Mouse (Mus musculus): ENCODE data around the gene Slc30a2.
"Not testable (repeated sequence)": the region's sequence is repeated elsewhere in the genome, so short reads cannot be mapped to it uniquely, and the experiment has no call there.

Gene Slc30a2

DNA sequence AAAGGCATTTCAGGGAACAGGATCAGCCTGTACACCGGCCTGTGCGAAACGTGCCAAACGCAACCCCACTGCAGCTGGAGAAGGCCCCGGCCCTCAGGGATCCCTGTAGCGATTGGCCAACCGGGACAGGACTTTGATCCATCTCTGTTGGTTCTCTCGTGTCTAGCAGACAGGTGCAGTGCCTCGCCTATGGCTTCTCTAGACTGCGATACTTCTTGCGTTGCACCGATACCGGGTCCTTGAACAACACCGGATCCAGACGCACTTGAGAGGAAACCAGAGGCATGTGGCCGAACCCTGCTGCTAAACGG is 14.4 kb downstream of the Slc30a2 start:
- no peak for DNase-seq (ENCODE audit: low read depth, low spot score)

DNA sequence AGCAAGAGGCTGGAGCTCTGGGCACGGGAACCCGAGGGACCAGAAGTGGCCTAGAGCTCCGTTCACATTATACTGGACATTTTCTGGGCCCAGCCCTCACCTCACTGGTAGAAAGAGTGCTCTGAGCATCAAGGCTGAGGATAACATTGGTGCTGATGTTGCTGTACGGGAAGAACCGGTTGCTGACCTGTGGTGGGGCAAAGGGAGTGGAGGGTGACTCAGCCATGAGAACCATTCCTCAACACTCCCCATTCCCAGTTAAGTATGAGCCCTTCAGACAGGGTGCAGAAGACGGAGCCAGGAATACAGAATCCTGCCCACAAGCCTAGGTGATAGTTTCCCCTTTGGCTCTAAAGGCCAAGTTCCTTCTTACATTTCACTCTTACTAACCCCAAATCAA is 16.7 kb downstream of the Slc30a2 start:
- DNase-seq (ENCODE audit: low read depth, low spot score) = no peak

DNA sequence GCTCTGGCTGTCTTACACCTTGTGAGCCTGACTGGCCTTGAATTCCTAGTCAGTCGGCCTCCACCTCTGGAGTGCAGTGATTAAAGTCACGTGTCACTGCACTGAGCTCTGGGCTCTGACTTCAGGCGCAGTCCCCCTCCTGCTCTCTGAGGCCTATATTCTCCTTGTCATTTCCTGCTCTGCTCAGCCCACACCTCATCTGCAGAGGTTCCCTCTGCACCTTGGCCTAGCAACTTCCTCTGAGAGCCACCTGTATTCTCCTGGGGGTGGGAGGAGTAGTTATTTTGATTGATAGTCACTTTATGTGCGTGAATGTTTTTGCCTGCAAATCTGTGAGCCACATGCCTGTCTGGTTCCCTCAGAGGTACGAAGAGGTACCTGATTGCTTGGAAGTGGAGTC is 18.2 kb downstream of the Slc30a2 start:
- DNase-seq (ENCODE audit: low read depth, low spot score) = peak; percentile 75

DNA sequence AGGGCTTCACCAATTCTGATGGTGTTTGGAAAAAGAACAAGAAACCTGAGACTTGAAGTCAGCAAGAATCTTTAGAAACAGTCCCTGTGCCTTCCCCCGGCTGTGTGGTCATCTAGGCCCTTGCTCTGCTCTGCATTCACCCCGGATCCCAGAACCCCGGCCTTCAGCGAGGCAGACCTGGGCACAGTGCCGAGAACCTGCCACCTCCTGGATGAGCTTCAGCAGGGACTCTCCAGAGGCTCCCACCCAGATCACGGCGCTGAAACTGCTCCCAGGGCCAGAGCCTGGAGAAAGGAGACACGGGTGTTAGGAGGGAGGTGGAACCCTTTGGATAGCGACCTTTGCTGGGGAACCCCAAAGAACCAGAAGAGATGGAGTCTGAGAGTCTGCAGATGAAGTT is 19.1 kb downstream of the Slc30a2 start:
- DNase-seq (ENCODE audit: low read depth, low spot score) = no peak

DNA sequence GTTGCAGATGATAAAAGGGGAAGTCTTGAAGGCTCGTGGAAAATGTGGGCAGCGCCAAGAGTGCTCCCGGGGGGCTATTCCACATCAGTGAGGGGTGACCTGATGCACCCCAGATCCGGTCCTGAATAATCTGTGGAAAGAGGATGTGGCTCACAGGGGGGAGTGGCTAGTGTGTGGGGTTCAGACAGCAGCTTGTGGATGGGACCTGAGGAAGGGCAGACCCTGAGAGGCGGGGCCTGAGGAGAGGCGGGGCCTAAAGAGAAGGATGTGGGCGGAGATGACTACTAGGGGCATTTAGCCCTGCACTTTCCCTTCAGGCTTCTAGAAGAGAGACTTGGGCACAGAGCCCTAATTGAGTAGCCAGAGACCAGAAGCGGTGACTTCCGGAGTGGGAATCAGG is 19.6 kb downstream of the Slc30a2 start:
- peak; percentile 84 for DNase-seq (ENCODE audit: low read depth, low spot score)

DNA sequence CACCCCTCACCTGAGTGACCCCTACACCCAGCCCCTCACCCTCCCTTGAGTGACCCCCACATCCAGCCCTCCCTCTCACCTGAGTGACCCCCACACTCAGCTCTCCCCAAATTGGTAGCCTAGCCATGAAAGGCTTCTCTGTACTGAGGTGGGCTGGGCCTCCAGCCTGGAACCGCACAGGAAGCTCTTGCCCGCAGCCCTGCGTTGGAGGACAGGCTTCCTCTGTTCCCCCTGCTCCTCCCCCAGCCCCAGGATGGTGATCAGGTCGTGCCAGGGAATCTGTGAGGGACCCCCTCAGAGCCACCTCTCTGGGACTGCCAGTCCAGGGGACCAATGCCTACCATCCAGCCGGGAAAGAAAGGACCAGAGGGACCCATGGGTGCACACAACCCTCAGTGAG is 22.3 kb downstream of the Slc30a2 start:
- DNase-seq (ENCODE audit: low read depth, low spot score) = peak; percentile 54

DNA sequence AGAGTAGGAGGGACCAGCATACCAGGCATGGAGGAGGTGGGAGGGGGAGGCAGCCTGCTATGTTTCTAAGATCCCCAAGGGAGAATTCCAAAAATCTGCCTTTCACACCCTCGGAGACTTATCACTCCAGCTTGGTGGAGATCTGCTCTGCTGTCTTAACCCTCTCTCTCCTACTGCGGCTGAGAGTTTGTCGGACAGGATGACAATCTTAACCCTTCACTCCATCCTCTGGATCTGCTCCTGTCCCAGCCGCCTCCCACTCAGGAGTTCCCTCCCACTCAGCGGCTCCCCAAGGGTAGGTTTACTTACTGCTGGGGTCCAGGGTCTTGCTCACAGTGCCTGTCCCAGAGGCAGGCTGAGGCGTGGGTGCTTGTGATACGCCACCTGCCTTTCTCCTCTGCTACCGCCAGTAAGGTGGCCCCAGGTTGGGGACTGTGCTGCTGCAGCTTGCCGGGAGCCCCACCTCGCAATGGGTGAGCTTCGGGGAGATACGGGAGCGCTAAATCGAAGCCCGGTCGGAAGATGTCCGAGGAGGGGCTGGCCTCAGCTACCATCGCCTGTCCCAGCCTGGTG is 27.8 kb downstream of the Slc30a2 start:
- DNase-seq (ENCODE audit: low read depth, low spot score) = peak; percentile 44

DNA sequence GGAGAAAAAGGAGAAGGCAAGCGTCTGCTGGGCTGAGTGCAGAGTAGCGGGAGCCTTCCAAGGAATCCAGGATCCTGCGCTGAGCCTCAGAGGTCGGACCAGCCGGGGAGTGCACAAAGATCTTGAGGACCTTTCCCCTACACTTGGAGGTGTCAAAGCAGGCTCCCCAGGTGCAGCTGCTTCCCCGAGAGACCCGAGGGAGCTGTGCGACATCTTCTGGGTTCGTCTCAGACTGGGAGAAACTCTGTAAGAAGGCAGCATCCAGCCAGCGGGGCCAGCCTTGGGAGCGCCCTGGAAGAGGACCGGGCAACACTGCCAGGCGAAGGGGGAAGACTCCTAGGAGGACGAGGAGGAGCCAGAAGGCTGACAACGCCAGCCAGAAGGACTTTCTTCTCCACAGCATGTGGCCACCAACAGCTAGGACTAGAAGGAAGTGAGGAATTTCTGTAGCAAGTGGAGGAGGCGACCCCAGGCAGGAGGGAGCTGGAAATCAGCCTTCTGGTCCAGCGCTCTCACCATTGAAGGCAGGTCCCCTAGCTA is 28.4 kb downstream of the Slc30a2 start:
- peak; percentile 20 for DNase-seq (ENCODE audit: low read depth, low spot score)

DNA sequence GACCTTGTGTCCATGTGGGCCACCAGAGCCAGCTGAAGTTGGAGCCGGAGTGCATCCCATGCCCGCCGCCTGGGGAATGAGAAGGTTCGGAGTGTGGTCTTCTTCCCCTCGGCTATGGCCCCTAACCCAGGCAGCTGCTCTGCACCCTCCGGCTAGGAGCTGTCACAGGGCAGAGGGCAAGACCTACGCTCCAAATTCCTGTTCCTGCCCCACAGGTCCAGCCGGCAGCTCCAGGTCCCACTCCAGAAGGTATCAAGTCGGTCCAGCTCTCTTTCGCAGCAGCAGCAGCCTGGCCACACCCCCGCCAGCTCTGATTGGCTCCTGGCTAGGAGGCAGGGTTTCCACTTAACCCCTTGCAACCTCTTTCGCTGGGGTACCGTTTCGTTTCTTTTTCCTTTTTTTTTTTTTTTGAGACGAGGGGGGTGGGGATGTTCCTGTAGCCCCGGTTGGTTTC is 29.3 kb downstream of the Slc30a2 start:
- peak; percentile 81 for DNase-seq (ENCODE audit: low read depth, low spot score)

DNA sequence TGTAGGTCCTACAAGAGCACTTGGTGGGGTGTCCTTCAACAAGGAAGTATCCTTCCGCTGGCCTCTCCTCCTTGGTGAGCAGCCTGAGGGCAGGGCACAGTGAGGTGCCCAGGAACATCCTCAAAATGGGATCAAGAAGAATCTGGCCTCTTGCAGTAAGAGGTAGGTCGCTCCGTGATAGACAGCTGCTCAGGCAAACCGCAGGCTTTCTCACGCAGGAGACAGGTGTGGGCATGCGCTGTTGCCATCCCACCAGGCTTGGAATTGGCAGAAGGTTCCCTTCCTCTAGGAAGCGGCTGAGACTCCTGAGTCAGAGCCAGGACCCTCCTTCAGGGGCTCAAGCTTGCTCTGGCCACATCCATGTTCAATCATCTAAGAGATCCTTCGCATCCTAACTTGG is 30.3 kb downstream of the Slc30a2 start:
- no peak for DNase-seq (ENCODE audit: low read depth, low spot score)

DNA sequence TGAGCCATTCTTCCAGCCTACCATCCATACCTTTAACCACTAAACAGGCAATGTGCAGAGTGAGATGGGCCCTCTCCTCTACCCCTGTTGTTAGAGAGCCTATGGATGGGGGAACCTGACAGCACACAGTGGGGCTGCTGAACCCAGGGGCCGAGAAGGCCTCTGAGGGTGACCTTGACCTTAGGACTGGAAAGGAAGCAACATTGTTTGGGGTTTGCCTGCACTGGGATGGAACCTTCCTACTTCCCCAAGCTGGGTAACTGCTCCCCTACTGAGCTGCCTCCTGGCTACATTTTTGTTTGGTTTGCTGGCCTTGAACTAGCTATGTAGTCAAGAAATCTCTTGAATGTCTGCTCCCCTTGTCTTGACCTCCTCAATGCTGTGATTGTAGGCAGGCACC is 31.3 kb downstream of the Slc30a2 start:
- no peak for DNase-seq (ENCODE audit: low read depth, low spot score)

DNA sequence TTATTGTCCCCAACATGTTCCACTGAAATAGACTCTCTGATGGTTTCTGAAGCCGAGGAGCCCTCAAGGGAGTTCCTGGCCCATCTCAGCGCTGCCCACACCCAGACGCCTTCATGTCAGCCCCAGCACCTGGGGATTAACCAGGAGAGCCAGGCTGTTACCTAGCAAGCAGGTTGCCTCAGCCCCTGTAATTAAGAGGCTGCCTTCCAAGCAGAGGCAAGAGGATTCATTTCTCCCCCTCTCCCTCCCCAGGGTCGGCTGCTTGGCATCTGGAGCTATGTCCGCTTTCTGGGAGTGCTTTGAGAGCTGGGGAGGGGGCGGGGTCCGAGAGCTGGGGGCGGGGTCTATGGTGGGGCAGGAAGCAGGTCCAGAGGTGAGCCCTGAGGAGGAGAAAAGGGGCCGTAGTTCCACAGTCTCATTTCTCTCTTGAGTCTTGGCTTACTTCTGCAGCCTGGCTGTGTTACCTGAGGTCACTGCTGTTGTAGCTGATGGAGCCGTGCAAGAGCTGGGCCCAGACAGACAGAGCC is 35.2 kb downstream of the Slc30a2 start:
- DNase-seq (ENCODE audit: low read depth, low spot score) = no peak

DNA sequence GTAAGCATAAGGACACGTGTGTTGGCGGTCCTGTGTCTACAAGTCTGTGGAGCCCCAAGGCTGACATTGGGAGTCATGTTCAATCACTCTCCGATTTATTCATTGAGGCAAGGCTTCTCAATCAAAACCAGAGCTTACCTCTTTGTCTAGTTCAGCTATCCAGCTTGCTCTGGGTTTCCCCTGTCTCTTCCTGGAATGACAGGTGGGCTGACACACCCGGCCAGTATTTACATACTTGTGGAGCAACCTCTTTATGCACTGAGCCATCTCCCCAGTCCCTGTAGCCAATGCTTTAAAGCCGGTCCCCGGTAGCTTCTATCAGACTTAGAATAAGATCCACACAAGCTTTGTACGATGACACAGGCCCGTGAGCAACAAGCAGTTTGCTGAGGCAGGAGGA is 36.5 kb downstream of the Slc30a2 start:
- DNase-seq (ENCODE audit: low read depth, low spot score) = no peak

DNA sequence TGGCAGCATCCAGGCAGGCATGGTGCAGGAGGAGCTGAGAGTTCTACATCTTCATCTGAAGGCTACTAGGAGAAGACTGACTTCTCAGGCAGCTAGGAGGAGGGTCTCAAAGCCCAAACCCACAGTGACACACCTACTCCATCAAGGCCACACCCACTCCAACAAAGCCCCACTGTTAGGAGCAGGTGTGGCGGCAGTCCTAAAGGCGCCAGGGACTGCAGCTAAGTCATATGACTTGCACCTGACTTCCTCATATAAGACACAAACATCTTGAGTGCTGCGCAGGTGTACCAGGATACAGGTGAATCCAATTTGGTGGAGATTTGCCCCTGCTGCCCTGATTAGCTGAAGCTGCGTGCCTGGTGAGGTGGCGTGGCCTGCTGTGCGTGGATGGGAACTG is 40.8 kb downstream of the Slc30a2 start, which contains the start of gene Extl1:
Gene Extl1, minus strand, starts transcription at position 101 of the 400 bp plus-strand sequence.
- DNase-seq (ENCODE audit: low read depth, low spot score) = not testable (repeated sequence)

DNA sequence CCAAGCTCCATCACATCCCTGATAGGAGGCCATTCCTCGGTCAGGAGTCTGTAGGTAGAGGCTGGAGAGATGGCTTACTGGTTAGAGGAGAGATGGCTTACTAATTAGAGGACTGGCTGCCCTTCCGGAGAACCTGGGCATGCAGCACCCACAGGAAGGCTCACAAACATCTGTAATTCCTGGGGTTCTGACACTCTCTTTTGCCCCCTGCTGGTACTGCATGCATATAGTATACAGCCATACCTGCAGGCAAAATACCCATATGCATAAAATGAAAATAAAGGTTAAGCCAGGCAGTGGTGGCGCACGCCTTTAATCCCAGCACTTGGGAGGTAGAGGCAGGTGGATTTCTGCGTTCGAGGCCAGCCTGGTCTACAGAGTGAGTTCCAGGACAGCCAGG is 44.3 kb downstream of the Slc30a2 start:
- DNase-seq (ENCODE audit: low read depth, low spot score) = peak; percentile 66

DNA sequence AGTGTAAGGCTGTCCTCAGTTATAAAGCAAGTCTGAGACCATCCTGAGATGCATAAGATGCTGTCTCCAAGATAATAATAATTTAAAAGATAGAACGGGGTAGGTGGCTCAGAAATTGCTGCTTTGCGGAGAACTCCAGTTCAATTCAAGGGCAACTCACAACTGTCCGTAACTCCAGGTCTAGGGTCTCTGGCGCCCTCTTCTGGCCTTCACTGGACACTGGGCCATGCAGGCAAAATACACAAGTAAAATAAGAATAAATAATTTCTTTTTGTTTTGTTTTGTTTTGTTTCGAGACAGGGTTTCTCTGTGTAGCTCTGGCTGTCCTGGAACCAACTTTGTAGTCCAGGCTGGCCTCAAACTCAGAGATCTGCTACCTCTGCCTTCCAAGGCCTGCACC is 45.4 kb downstream of the Slc30a2 start:
- DNase-seq (ENCODE audit: low read depth, low spot score) = peak; percentile 87

DNA sequence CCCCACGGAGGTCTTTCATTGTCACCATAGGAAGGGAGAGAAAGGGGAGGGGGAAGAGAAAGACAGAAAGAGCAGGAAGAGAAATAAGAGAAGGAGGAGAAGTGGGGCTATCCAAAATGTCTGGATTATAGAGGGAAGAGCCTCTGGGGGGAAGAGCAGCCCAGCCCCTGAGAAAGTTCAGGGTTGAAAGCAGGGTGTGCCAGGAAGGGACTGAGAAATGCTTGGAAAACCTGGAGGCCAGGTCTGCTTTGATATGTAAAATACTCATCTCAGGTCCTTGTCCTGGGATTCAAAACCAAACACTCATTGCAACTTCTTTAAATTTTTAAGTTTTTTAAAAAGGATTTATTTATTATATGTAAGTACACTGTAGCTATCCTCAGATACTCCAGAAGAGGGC is 48.7 kb downstream of the Slc30a2 start:
- no peak for DNase-seq (ENCODE audit: low read depth, low spot score)

DNA sequence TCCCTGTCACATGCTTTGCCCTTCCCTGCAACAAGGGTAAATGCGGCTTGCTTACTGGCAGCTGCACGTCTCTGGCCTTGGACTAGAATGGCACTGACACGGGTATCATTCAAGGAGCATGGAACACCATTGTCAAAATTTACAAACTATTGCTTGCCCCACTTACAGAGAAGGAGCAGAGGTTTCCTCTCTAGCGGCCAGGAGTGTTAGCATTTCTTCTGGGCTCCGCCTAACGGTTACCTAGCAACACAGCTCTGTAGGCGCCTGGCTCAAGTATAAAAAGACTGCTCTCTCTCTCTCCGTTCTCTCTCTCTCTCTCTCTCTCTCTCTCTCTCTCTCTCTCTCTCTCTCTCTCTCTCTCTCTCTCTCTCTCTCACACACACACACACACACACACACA is 49.6 kb downstream of the Slc30a2 start:
- DNase-seq (ENCODE audit: low read depth, low spot score) = peak; percentile 63

DNA sequence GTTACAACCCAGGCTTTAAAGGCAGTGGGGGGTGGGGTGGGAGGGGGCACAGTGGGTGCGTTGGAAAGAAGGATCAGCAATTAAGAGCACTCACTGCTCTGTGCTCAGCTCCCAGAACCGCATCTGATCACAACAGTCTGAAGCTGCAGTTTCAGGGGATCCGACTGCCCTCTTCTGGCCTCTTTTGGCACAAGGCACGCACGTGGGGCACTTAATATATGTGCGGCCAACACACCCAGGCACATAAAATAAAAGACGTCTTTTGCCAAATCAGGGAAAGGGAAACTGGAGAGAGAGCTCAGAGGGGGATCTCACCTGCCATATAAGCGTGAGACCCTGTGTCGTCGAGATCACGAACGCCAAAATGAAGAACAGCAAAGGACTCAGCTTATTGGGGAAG is 50.0 kb downstream of the Slc30a2 start:
- DNase-seq (ENCODE audit: low read depth, low spot score) = peak; percentile 38

DNA sequence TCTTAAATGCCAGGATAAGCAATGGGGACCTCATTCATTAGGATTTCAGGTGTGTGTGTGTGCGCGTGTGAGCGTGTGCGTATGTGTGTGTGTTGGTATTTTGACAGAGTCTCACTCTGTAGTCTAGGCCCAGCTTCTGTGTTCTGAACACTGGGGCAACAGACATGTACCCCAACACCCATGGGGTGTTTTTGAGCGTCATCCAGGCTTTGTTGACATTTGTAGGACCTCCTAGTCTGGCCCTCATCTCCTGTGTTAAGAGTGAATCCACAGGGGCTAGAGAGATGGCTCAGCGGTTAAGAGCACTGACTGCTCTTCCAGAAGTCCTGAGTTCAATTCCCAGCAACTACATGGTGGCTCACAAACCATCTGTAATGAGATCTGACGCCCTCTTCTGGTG is 52.2 kb downstream of the Slc30a2 start:
- no peak for DNase-seq (ENCODE audit: low read depth, low spot score)

DNA sequence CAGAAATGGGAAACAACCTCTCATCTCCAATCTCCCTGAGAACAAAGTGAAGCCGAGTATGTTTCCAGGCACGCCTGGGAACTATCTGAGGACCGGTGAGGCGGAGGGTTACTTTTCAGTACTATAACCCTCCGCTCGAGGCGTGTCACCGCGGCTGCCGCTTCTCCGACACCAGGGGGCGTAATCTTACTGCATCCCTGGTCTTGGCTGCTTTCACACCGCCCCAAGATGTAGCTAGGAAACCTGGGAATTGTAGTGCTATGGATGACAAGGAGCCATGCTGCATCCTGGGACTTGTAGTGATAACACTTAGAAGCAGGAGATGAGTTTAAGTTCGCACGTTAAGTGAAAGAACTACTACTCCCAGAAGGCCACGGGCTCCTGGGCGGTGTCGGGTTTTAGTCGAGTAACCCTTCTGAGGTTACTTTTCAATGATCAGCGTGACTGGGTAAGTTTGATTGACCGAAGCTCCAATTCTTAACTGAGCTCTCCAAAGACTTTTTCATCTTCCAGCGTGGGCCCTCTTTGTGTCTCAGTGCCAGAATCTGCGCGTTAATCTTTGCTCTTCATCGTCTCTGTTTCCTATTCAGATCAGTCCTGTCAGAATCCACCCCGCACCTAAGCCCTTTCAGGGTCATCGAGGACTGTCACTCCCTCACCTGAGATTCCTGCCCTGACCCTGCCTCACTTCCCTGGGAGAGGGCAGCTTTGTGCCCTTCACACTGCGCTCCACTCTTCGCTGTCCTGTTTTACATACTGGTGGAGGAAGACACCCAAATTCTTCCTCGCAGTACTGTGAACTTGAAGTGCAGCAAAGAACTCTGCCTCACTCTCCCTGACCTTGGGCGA is 53.2 kb downstream of the Slc30a2 start, which contains the start of gene Pafah2:
Gene Pafah2, plus strand, starts transcription at position 344 of the 849 bp plus-strand sequence.
- DNase-seq (ENCODE audit: low read depth, low spot score) = peak; percentile 97

DNA sequence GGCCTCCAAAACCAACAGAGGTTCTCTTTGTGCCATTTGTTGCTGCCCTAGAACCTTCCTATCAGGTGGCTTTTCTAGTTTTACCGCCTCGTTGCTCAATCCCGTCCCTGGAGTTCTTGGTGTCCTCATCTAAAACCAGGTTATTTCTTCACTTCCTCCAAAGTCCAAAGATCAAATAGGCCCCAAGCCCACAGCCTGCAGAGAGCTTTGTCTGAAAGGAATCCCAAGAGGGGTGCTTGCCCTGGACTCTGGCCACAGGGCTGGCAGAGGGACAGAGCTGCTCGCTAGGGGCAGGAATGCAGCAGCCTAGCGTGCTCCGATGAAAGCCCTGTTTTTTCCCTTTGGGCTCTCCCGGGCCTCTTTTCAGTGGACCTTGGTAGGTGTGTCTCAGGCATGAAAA is 54.1 kb downstream of the Slc30a2 start:
- DNase-seq (ENCODE audit: low read depth, low spot score) = no peak

DNA sequence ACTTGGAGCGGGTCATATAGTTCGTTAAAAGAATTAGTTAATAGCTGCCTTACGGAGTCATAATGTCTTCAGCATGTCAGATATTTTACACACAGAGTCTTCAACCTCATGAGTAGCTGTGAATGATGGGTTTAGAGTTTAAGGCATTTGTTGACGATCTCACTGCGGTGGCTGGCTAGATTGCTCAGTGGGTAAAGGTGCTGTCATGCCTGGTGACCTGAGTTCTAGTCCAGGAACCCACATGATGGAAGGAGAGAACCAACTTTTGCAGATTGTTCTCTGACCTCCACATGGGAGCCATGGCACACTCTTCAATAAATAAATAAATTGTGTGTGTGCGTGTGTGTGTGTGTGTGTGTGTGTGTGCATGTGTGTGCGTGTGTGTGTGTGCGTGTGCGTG is 54.8 kb downstream of the Slc30a2 start:
- DNase-seq (ENCODE audit: low read depth, low spot score) = no peak

Measured in CD4-positive, CD25-positive, alpha-beta regulatory T cell, adult 2 months (primary cell).